Mouse (Mus musculus) cortical plate, adult 2 months (tissue): ENCODE results near the gene Aox3.

Experiments used
- CTCF ChIP-seq: fragments of 200-500 bp; IDR thresholded peaks from 2 replicates; pipeline ENCODE4 v1.5.1; 2011; ENCODE audit warnings: mild to moderate bottlenecking, control low read depth, low read length; ENCODE audit not compliant: insufficient read depth; ENCODE audit errors: extremely low read depth
- POLR2A ChIP-seq: fragments of 200-500 bp; IDR thresholded peaks from 2 replicates; pipeline ENCODE4 v1.6.1; 2011; ENCODE audit warnings: mild to moderate bottlenecking, low read length, control low read depth; ENCODE audit not compliant: insufficient read depth; ENCODE audit errors: extremely low read depth

GRCm38 (mm10) chr1:58069181-58069580 is 43.7 kb upstream of the Aox3 start:
- TF ChIP-seq POLR2A (no peak), CTCF (no peak)
